Comparison of ENCODE assay signal across 11 mouse cellular contexts in the genomic region with DNA sequence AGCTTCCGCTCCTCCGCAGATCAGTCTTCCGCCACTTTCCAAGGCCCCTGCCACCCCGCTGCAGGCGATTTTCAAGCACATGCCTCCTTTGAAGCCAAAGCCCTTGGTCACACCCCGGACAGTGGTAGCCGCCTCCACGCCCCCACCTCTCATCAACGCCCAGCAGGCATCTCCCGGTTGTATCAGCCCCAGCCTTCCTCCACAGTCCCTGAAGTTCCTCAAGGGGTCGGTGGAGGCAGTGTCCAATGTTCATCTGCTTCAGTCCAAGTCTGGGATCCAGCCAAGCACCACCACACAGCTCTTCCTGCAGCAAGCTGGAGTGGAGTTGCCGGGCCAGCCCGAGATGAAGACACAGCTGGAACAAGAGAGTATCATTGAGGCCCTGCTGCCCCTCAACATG.
"Had no signal": no experiment of that assay in that cellular context is flagged by ENCODE, and none has a peak within 500 bp of the region (broad histone marks: within the 10 kb centered on the region; RNA-seq: fewer than 3 reads in every experiment).

No protein-coding gene starts in this region.

- H3K9me3 ChIP-seq: intestine, embryonic 15.5 days; limb, embryonic 10.5 days; midbrain, embryonic 12.5 days had no signal

- H3K4me3 ChIP-seq: intestine, embryonic 15.5 days; left cerebral cortex, adult 2 months; limb, embryonic 10.5 days; midbrain, embryonic 12.5 days had no signal

- H3K27me3 ChIP-seq: intestine, embryonic 15.5 days; midbrain, embryonic 12.5 days had no signal

- DNase-seq: kidney, adult 8-10 months; kidney, postnatal 25 days; right cerebral cortex, postnatal 25 days; thymus, postnatal 36 days had no signal

- H3K4me1 ChIP-seq: intestine, embryonic 15.5 days; limb, embryonic 10.5 days; midbrain, embryonic 12.5 days had no signal

- H3K4me2 ChIP-seq: intestine, embryonic 15.5 days; liver, embryonic 11.5 days; midbrain, embryonic 12.5 days had no signal

- ATAC-seq: intestine, embryonic 15.5 days; midbrain, embryonic 16.5 days had no signal

- H3K9ac ChIP-seq: intestine, embryonic 15.5 days; midbrain, embryonic 12.5 days had no signal

- H3K27ac ChIP-seq: intestine, embryonic 15.5 days; left cerebral cortex, adult 2 months; limb, embryonic 10.5 days; midbrain, embryonic 12.5 days; stomach, postnatal 0 days had no signal
